Mouse (Mus musculus): ENCODE data around the gene 2900011O08Rik. TPM values are rescaled to one million over a fixed set of nuclear protein-coding genes. Genes with fewer than 3 reads are reported as not detected.
A peak's percentile ranks its signal among the peaks of the same experiment; 100 is the strongest.

The 2900011O08Rik gene
- polyA plus RNA-seq, 1 experiment from 2014 or later = not detected

GRCm38 (mm10) chr16:13983161-13983560 is 3.2 kb upstream of the 2900011O08Rik start:
- no peaks in the 10 kb centered on the region for H3K9me3 ChIP-seq (ENCODE audit: low read length)

GRCm38 (mm10) chr16:13986197-13986573 is 219 bp upstream of the 2900011O08Rik start:
- Histone ChIP-seq H3K36me3 (replicated peaks; ENCODE audit: insufficient read depth, low read length) (no peaks in the 10 kb centered on the region), H3K27ac (ENCODE audit: low read depth) (no peak overlapping the region), H3K9ac (replicated peaks) (no peak overlapping the region; the same call in 1 of the 2 replicates), H3K27me3 (ENCODE audit: insufficient read depth, low read length) (0 out of 2 replicates have a peak, but pooled peaks cover 2% of the 10 kb centered on the region), H3K4me2 (ENCODE audit: low read depth, low read length) (peak overlapping the region; percentile 74; the same call in 1 of the 2 replicates), H3K9me3 (ENCODE audit: low read length) (no peaks in the 10 kb centered on the region), H3K4me1 (ENCODE audit: insufficient read depth) (no peaks in the 10 kb centered on the region; the same call in 1 of the 2 replicates), H3K4me3 (ENCODE audit: low read depth, low read length) (no peak overlapping the region)
- no peak for ATAC-seq
- TF ChIP-seq CTCF (IDR thresholded peaks at IDR 0.05; ENCODE audit: low read depth) = no peak
- TF ChIP-seq EP300 (IDR thresholded peaks at IDR 0.05; ENCODE audit: low read depth) = no peak
- DNase-seq = no peak
- WGBS (ENCODE audit: insufficient replicate concordance) = 66% methylated on average over 3 of the region's 3 CpGs

More at GRCm38 (mm10) chr16:13983161-13983560, 3.2 kb upstream of the 2900011O08Rik start:
- no peak for DNase-seq
- Histone ChIP-seq H3K27ac (ENCODE audit: low read depth) (no peak overlapping the region), H3K36me3 (replicated peaks; ENCODE audit: insufficient read depth, low read length) (no peaks in the 10 kb centered on the region), H3K4me2 (ENCODE audit: low read depth, low read length) (no peak overlapping the region), H3K4me1 (ENCODE audit: insufficient read depth) (no peaks in the 10 kb centered on the region; the same call in 1 of the 2 replicates), H3K9ac (replicated peaks) (no peak overlapping the region), H3K27me3 (ENCODE audit: insufficient read depth, low read length) (0 out of 2 replicates have a peak, but pooled peaks cover 2% of the 10 kb centered on the region), H3K4me3 (ENCODE audit: low read depth, low read length) (no peak overlapping the region)
- no peak for ATAC-seq
- TF ChIP-seq EP300 (IDR thresholded peaks at IDR 0.05; ENCODE audit: low read depth) (no peak), CTCF (IDR thresholded peaks at IDR 0.05; ENCODE audit: low read depth) (no peak)
- 82% methylated on average over 5 of the region's 5 CpGs for WGBS (ENCODE audit: insufficient replicate concordance)

GRCm38 (mm10) chr16:13992518-13993248 is 6.3 kb downstream of the 2900011O08Rik start:
- no peak overlapping the region for H3K4me2 ChIP-seq (ENCODE audit: low read depth, low read length)
- H3K4me1 ChIP-seq (ENCODE audit: insufficient read depth) = no peaks in the 10 kb centered on the region
- no peak overlapping the region for H3K27ac ChIP-seq (ENCODE audit: low read depth)
- TF ChIP-seq CTCF (IDR thresholded peaks at IDR 0.05; ENCODE audit: low read depth) (no peak), EP300 (IDR thresholded peaks at IDR 0.05; ENCODE audit: low read depth) (no peak)
- ATAC-seq (no peak), DNase-seq (no peak)
- H3K27me3 ChIP-seq (ENCODE audit: insufficient read depth, low read length) = no peaks in the 10 kb centered on the region
- H3K4me3 ChIP-seq (ENCODE audit: low read depth, low read length) = no peak overlapping the region
- H3K36me3 ChIP-seq (replicated peaks; ENCODE audit: insufficient read depth, low read length) = no peaks in the 10 kb centered on the region
- no peak overlapping the region for H3K9ac ChIP-seq (replicated peaks)
- 78% methylated on average over 11 of the region's 11 CpGs for WGBS (ENCODE audit: insufficient replicate concordance)
- H3K9me3 ChIP-seq (ENCODE audit: low read length) = no peaks in the 10 kb centered on the region

GRCm38 (mm10) chr16:13994076-13994475 is 7.7 kb downstream of the 2900011O08Rik start:
- H3K27me3 ChIP-seq (ENCODE audit: insufficient read depth, low read length) = no peaks in the 10 kb centered on the region
- H3K4me3 ChIP-seq (ENCODE audit: low read depth, low read length) = no peak overlapping the region
- H3K9me3 ChIP-seq (ENCODE audit: low read length) = no peaks in the 10 kb centered on the region
- no peak overlapping the region for H3K4me2 ChIP-seq (ENCODE audit: low read depth, low read length)
- H3K36me3 ChIP-seq (replicated peaks; ENCODE audit: insufficient read depth, low read length) = no peaks in the 10 kb centered on the region
- ATAC-seq (no peak), DNase-seq (no peak)
- WGBS (ENCODE audit: insufficient replicate concordance) = 60% methylated on average over 1 of the region's 1 CpGs
- no peaks in the 10 kb centered on the region for H3K4me1 ChIP-seq (ENCODE audit: insufficient read depth)
- no peak for TF ChIP-seq EP300 (IDR thresholded peaks at IDR 0.05; ENCODE audit: low read depth)
- no peak for TF ChIP-seq CTCF (IDR thresholded peaks at IDR 0.05; ENCODE audit: low read depth)
- no peak overlapping the region for H3K27ac ChIP-seq (ENCODE audit: low read depth)
- no peak overlapping the region for H3K9ac ChIP-seq (replicated peaks)

- Histone ChIP-seq H3K4me2 (ENCODE audit: low read depth, low read length) (no peak overlapping the region), H3K27me3 (ENCODE audit: insufficient read depth, low read length) (no peaks in the 10 kb centered on the region), H3K36me3 (replicated peaks; ENCODE audit: insufficient read depth, low read length) (no peaks in the 10 kb centered on the region), H3K27ac (ENCODE audit: low read depth) (no peak overlapping the region), H3K4me1 (ENCODE audit: insufficient read depth) (no peaks in the 10 kb centered on the region), H3K4me3 (ENCODE audit: low read depth, low read length) (no peak overlapping the region), H3K9me3 (ENCODE audit: low read length) (no peaks in the 10 kb centered on the region), H3K9ac (replicated peaks) (no peak overlapping the region)
- 52% methylated on average over 1 of the region's 1 CpGs for WGBS (ENCODE audit: insufficient replicate concordance)
- TF ChIP-seq EP300 (IDR thresholded peaks at IDR 0.05; ENCODE audit: low read depth) = no peak
- TF ChIP-seq CTCF (IDR thresholded peaks at IDR 0.05; ENCODE audit: low read depth) = no peak
- ATAC-seq = no peak
- no peak for DNase-seq
These were observed 8.1 kb downstream of the 2900011O08Rik start for GRCm38 (mm10) chr16:13994502-13994901.

GRCm38 (mm10) chr16:14003386-14004130 is 17.2 kb downstream of the 2900011O08Rik start:
- TF ChIP-seq EP300 (IDR thresholded peaks at IDR 0.05; ENCODE audit: low read depth) (no peak), CTCF (IDR thresholded peaks at IDR 0.05; ENCODE audit: low read depth) (no peak)
- no peak for DNase-seq
- H3K4me3 ChIP-seq (ENCODE audit: low read depth, low read length) = no peak overlapping the region
- peak overlapping the region; percentile 72 for H3K27ac ChIP-seq (ENCODE audit: low read depth)
- H3K27me3 ChIP-seq (ENCODE audit: insufficient read depth, low read length) = no peaks in the 10 kb centered on the region
- no peaks in the 10 kb centered on the region; the same call in 1 of the 2 replicates for H3K4me1 ChIP-seq (ENCODE audit: insufficient read depth)
- WGBS (ENCODE audit: insufficient replicate concordance) = 47% methylated on average over 8 of the region's 8 CpGs
- peak overlapping the region; percentile 48; the same call in 1 of the 2 replicates for H3K4me2 ChIP-seq (ENCODE audit: low read depth, low read length)
- no peaks in the 10 kb centered on the region for H3K36me3 ChIP-seq (replicated peaks; ENCODE audit: insufficient read depth, low read length)
- no peaks in the 10 kb centered on the region for H3K9me3 ChIP-seq (ENCODE audit: low read length)
- H3K9ac ChIP-seq (replicated peaks) = no peak overlapping the region
- peak; percentile 62 for ATAC-seq
